Mouse (Mus musculus) liver (tissue): Measurements from ENCODE around the gene Cdk10.
"Not testable (repeated sequence)": the region's sequence is repeated elsewhere in the genome, so short reads cannot be mapped to it uniquely, and the experiment has no call there.

Experiments used
- DNase-seq: peaks from one replicate; pipeline ENCODE4 v3.0.0-alpha.2; 2020; ENCODE audit warnings: mixed read lengths

Gene Cdk10

GRCm38 (mm10) chr8:123233760-123234159 lies 9.1 kb downstream of the Cdk10 start:
- no peak for DNase-seq

- DNase-seq, result no peak
Measured at GRCm38 (mm10) chr8:123234918-123235519, 10.4 kb downstream of the Cdk10 start.

GRCm38 (mm10) chr8:123235520-123236497 lies 11.2 kb downstream of the Cdk10 start, which contains the start of gene Spata2l:
Gene Spata2l (minus strand): TSS chr8:123236233.
- peak; percentile 90 for DNase-seq

GRCm38 (mm10) chr8:123239398-123239797 lies 14.8 kb downstream of the Cdk10 start:
- no peak for DNase-seq

GRCm38 (mm10) chr8:123242107-123242923 lies 17.7 kb downstream of the Cdk10 start:
- no peak for DNase-seq

- no peak for DNase-seq
Measured at GRCm38 (mm10) chr8:123243053-123243452, 18.4 kb downstream of the Cdk10 start.

GRCm38 (mm10) chr8:123244382-123244781 lies 19.7 kb downstream of the Cdk10 start:
- no peak for DNase-seq

- DNase-seq, result no peak
Measured at GRCm38 (mm10) chr8:123245543-123245942, 20.9 kb downstream of the Cdk10 start.

- DNase-seq, result no peak
Measured at GRCm38 (mm10) chr8:123247748-123248147, 23.1 kb downstream of the Cdk10 start.

GRCm38 (mm10) chr8:123248596-123248995 lies 24.0 kb downstream of the Cdk10 start:
- no peak for DNase-seq

GRCm38 (mm10) chr8:123250940-123251339 lies 26.3 kb downstream of the Cdk10 start:
- no peak for DNase-seq

GRCm38 (mm10) chr8:123252925-123253324 lies 28.3 kb downstream of the Cdk10 start:
- no peak for DNase-seq

GRCm38 (mm10) chr8:123253451-123254098 lies 28.9 kb downstream of the Cdk10 start:
- no peak for DNase-seq

- peak; percentile 93 for DNase-seq
Measured at GRCm38 (mm10) chr8:123254099-123254885, 29.6 kb downstream of the Cdk10 start, which contains the start of the genes Zfp276 and Vps9d1. Gene Zfp276 (plus strand): TSS chr8:123254195. Gene Vps9d1 (minus strand): TSS chr8:123254348.

- no peak for DNase-seq
Measured at GRCm38 (mm10) chr8:123255170-123255569, 30.5 kb downstream of the Cdk10 start.

- DNase-seq, result no peak
Measured at GRCm38 (mm10) chr8:123257114-123257513, 32.5 kb downstream of the Cdk10 start.

- not testable (repeated sequence) for DNase-seq
Measured at GRCm38 (mm10) chr8:123257593-123257992, 33.0 kb downstream of the Cdk10 start.

- no peak for DNase-seq
Measured at GRCm38 (mm10) chr8:123267926-123268656, 43.4 kb downstream of the Cdk10 start.

- DNase-seq, result no peak
Measured at GRCm38 (mm10) chr8:123271147-123271546, 46.5 kb downstream of the Cdk10 start.

GRCm38 (mm10) chr8:123271901-123272300 lies 47.3 kb downstream of the Cdk10 start:
- DNase-seq, result no peak

- DNase-seq, result no peak
Measured at GRCm38 (mm10) chr8:123274447-123274846, 49.8 kb downstream of the Cdk10 start.
